Mouse (Mus musculus) natural killer cell, adult 2 months (primary cell): ENCODE measurements at regions not wholly inside any gene's neighbourhood (a gene's known extent, or its start where the extent isn't known, plus 50 kb on each side); places are given as distances from the start of the nearest gene placed in this dataset.
"Not testable (repeated sequence)": the region's sequence is repeated elsewhere in the genome, so short reads cannot be mapped to it uniquely, and the experiment has no call there.

Source experiments
- DNase-seq, 2 experiments: peaks; one replicate each; pipeline ENCODE4 v3.0.0; 2022; ENCODE audit warnings: low spot score in 2 of 2

GRCm38 (mm10) chr1:194565574-194565973, 52.4 kb upstream of the Plxna2 start:
- DNase-seq, result no peak

GRCm38 (mm10) chr1:194563946-194564345, 54.1 kb upstream of the Plxna2 start:
- no peak for DNase-seq

GRCm38 (mm10) chr1:194561098-194561497, 56.9 kb upstream of the Plxna2 start:
- DNase-seq, result no peak

- no peak for DNase-seq
Observed at GRCm38 (mm10) chr1:194548661-194549060, 69.4 kb upstream of the Plxna2 start.

- no peak for DNase-seq
Observed at GRCm38 (mm10) chr1:194548243-194548642, 69.8 kb upstream of the Plxna2 start.

- DNase-seq, result no peak
Observed at GRCm38 (mm10) chr1:194540923-194541322, 77.1 kb upstream of the Plxna2 start.

- DNase-seq, result no peak
Observed at GRCm38 (mm10) chr1:194527342-194528165, 90.5 kb upstream of the Plxna2 start.

GRCm38 (mm10) chr1:194524976-194525375, 93.0 kb upstream of the Plxna2 start:
- DNase-seq, result no peak

GRCm38 (mm10) chr1:194521216-194521615, 96.8 kb upstream of the Plxna2 start:
- DNase-seq, result no peak

- DNase-seq, result no peak
Observed at GRCm38 (mm10) chr1:194519509-194520220, 98.4 kb upstream of the Plxna2 start.

- no peak for DNase-seq
Observed at GRCm38 (mm10) chr1:194516136-194516535, 101.9 kb upstream of the Plxna2 start.

- DNase-seq, result no peak
Observed at GRCm38 (mm10) chr1:194508314-194508713, 109.7 kb upstream of the Plxna2 start.

- no peak for DNase-seq
Observed at GRCm38 (mm10) chr1:194505826-194506225, 112.2 kb upstream of the Plxna2 start.

GRCm38 (mm10) chr1:194504207-194504606, 113.8 kb upstream of the Plxna2 start:
- no peak for DNase-seq

- DNase-seq, result no peak
Observed at GRCm38 (mm10) chr1:194503517-194503916, 114.5 kb upstream of the Plxna2 start.

GRCm38 (mm10) chr1:194496424-194496823, 121.6 kb upstream of the Plxna2 start:
- no peak for DNase-seq

GRCm38 (mm10) chr1:194491111-194491510, 126.9 kb upstream of the Plxna2 start:
- DNase-seq, result no peak

GRCm38 (mm10) chr1:194488126-194488525, 129.9 kb upstream of the Plxna2 start:
- no peak for DNase-seq

- DNase-seq, result no peak
Observed at GRCm38 (mm10) chr1:194482717-194483059, 135.3 kb upstream of the Plxna2 start.

GRCm38 (mm10) chr1:194482001-194482716, 135.9 kb upstream of the Plxna2 start:
- no peak for DNase-seq

- DNase-seq, result not testable (repeated sequence)
Observed at GRCm38 (mm10) chr1:194471281-194471680, 146.7 kb upstream of the Plxna2 start.

GRCm38 (mm10) chr1:194452480-194452879, 165.5 kb upstream of the Plxna2 start:
- DNase-seq, result no peak

- no peak for DNase-seq
Observed at GRCm38 (mm10) chr1:194443681-194444080, 174.3 kb upstream of the Plxna2 start.
